Mouse (Mus musculus): ENCODE measurements at regions not wholly inside any gene's neighbourhood (a gene's known extent, or its start where the extent isn't known, plus 50 kb on each side); places are given as distances from the start of the nearest gene placed in this dataset.

DNA sequence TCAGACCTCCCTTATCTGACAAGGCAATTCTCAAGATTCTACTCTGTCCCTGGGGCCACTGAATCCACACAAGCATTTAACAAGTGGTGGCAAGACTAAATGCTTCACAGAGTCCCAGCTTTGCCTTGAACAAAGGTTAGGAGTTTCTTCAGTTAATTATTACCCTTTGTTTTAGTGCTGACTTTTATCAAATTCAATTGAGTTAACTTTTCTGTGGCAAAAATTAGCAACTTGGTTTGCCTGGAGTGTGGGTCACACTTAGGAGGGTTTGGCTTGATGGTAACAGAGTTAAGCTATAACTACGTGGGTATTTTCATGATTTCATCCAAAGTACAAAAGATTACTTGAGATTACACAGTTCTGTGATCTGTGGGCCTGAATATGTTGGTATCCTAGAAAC lies 104.7 kb upstream of the Abcb5 start:
- Histone ChIP-seq H3K36me3 (no peaks in the 10 kb centered on the region), H3K9me3 (no peaks in the 10 kb centered on the region), H3K27ac (no peak overlapping the region), H3K4me3 (replicated peaks) (no peak overlapping the region), H3K27me3 (no peaks in the 10 kb centered on the region), H3K4me2 (no peak overlapping the region), H3K9ac (replicated peaks) (no peak overlapping the region), H3K4me1 (replicated peaks) (no peaks in the 10 kb centered on the region)
- ATAC-seq (ENCODE audit: insufficient number of reproducible peaks, insufficient read depth, low FRiP score, low TSS enrichment, low read depth): no peak
- 83% methylated on average over 1 of the region's 1 CpGs for WGBS

DNA sequence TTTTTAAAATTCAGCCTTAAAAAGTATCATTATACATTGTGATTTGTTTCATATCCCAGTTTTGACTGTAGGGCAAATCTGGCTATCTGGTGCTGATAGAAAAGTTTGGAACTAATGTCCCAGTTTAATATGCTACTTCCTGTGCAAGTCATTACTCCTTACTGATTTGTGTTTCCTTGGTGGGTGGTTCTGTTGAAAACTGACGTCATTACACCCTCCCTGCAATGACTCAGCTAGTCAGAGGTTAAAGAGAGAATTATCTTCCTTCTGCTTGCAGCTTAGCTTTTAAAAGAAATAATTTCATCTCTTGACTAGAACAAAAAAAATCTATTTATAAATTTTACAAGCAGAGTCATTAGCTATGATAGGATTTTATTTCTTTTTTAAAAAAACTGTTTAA lies 104.2 kb upstream of the Abcb5 start:
- no peak overlapping the region for H3K9ac ChIP-seq (replicated peaks)
- WGBS: 11% methylated on average over 1 of the region's 1 CpGs
- ATAC-seq (ENCODE audit: insufficient number of reproducible peaks, insufficient read depth, low FRiP score, low TSS enrichment, low read depth): no peak

GRCm38 (mm10) chr12:119069747-119070146 lies 103.5 kb upstream of the Abcb5 start:
- H3K4me3 ChIP-seq (replicated peaks): no peak overlapping the region
- H3K9ac ChIP-seq (replicated peaks): no peak overlapping the region
- 67% methylated on average over 3 of the region's 3 CpGs for WGBS
- no peaks in the 10 kb centered on the region for H3K27me3 ChIP-seq
- H3K4me2 ChIP-seq: no peak overlapping the region
- no peaks in the 10 kb centered on the region for H3K4me1 ChIP-seq (replicated peaks)
- no peaks in the 10 kb centered on the region for H3K36me3 ChIP-seq
- H3K9me3 ChIP-seq: no peaks in the 10 kb centered on the region
- no peak for ATAC-seq (ENCODE audit: insufficient number of reproducible peaks, insufficient read depth, low FRiP score, low TSS enrichment, low read depth)
- no peak overlapping the region for H3K27ac ChIP-seq

More for the DNA sequence above, 104.2 kb upstream of the Abcb5 start:
- no peaks in the 10 kb centered on the region for H3K9me3 ChIP-seq
- H3K27ac ChIP-seq: no peak overlapping the region
- no peaks in the 10 kb centered on the region for H3K27me3 ChIP-seq
- H3K4me3 ChIP-seq (replicated peaks): no peak overlapping the region
- H3K4me2 ChIP-seq: no peak overlapping the region
- H3K36me3 ChIP-seq: no peaks in the 10 kb centered on the region
- H3K4me1 ChIP-seq (replicated peaks): no peaks in the 10 kb centered on the region

- Histone ChIP-seq H3K27ac (no peak overlapping the region), H3K27me3 (no peaks in the 10 kb centered on the region), H3K4me2 (no peak overlapping the region), H3K9ac (replicated peaks) (no peak overlapping the region), H3K4me1 (replicated peaks) (no peaks in the 10 kb centered on the region), H3K9me3 (no peaks in the 10 kb centered on the region), H3K36me3 (no peaks in the 10 kb centered on the region), H3K4me3 (replicated peaks) (no peak overlapping the region)
- 92% methylated on average over 2 of the region's 2 CpGs for WGBS
- no peak for ATAC-seq (ENCODE audit: insufficient number of reproducible peaks, insufficient read depth, low FRiP score, low TSS enrichment, low read depth)
These were observed 101.9 kb upstream of the Abcb5 start for GRCm38 (mm10) chr12:119068079-119068478.

DNA sequence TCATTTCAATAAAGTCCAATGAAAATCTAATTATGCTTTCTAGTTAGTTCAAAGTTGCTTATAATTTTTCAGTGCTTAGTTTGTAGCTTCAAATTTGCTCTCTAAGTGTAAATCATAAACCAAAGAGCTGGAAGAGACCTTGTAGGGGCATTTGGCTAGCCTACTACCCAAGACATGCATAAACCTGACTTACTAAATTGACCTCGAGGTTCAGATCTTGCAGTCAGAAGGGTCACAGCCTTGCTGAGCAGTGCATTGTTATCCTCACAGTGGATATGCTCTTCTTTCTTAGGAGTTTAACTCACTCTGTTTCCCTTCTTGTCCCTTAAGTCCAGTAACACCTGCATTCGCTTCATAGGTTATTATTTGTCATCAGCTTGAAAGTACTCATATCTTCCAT lies 96.7 kb upstream of the Abcb5 start:
- H3K4me3 ChIP-seq (replicated peaks): no peak overlapping the region
- no peaks in the 10 kb centered on the region for H3K4me1 ChIP-seq (replicated peaks)
- H3K4me2 ChIP-seq: no peak overlapping the region
- no peak overlapping the region for H3K27ac ChIP-seq
- no peak for ATAC-seq (ENCODE audit: insufficient number of reproducible peaks, insufficient read depth, low FRiP score, low TSS enrichment, low read depth)
- WGBS: 71% methylated on average over 2 of the region's 2 CpGs
- no peak overlapping the region for H3K9ac ChIP-seq (replicated peaks)
- H3K27me3 ChIP-seq: no peaks in the 10 kb centered on the region
- H3K9me3 ChIP-seq: no peaks in the 10 kb centered on the region
- no peaks in the 10 kb centered on the region for H3K36me3 ChIP-seq

GRCm38 (mm10) chr12:119062490-119062889 lies 96.3 kb upstream of the Abcb5 start:
- Histone ChIP-seq H3K4me3 (replicated peaks) (no peak overlapping the region), H3K27me3 (no peaks in the 10 kb centered on the region), H3K9ac (replicated peaks) (no peak overlapping the region), H3K36me3 (no peaks in the 10 kb centered on the region), H3K4me1 (replicated peaks) (no peaks in the 10 kb centered on the region), H3K4me2 (no peak overlapping the region), H3K27ac (no peak overlapping the region), H3K9me3 (no peaks in the 10 kb centered on the region)
- ATAC-seq (ENCODE audit: insufficient number of reproducible peaks, insufficient read depth, low FRiP score, low TSS enrichment, low read depth): no peak

GRCm38 (mm10) chr12:119054560-119054959 lies 88.3 kb upstream of the Abcb5 start:
- 41% methylated on average over 3 of the region's 3 CpGs for WGBS
- Histone ChIP-seq H3K27me3 (no peaks in the 10 kb centered on the region), H3K9me3 (no peaks in the 10 kb centered on the region), H3K4me1 (replicated peaks) (no peaks in the 10 kb centered on the region), H3K36me3 (no peaks in the 10 kb centered on the region), H3K4me3 (replicated peaks) (no peak overlapping the region), H3K4me2 (no peak overlapping the region), H3K27ac (no peak overlapping the region), H3K9ac (replicated peaks) (no peak overlapping the region)
- ATAC-seq (ENCODE audit: insufficient number of reproducible peaks, insufficient read depth, low FRiP score, low TSS enrichment, low read depth): no peak

- no peak overlapping the region for H3K4me2 ChIP-seq
- H3K9ac ChIP-seq (replicated peaks): no peak overlapping the region
- H3K9me3 ChIP-seq: no peaks in the 10 kb centered on the region
- no peak overlapping the region for H3K27ac ChIP-seq
- no peaks in the 10 kb centered on the region for H3K27me3 ChIP-seq
- no peak overlapping the region for H3K4me3 ChIP-seq (replicated peaks)
- WGBS: 66% methylated on average over 2 of the region's 2 CpGs
- no peaks in the 10 kb centered on the region for H3K4me1 ChIP-seq (replicated peaks)
- no peak for ATAC-seq (ENCODE audit: insufficient number of reproducible peaks, insufficient read depth, low FRiP score, low TSS enrichment, low read depth)
- no peaks in the 10 kb centered on the region for H3K36me3 ChIP-seq
These were observed 85.6 kb upstream of the Abcb5 start for GRCm38 (mm10) chr12:119051692-119052379.

DNA sequence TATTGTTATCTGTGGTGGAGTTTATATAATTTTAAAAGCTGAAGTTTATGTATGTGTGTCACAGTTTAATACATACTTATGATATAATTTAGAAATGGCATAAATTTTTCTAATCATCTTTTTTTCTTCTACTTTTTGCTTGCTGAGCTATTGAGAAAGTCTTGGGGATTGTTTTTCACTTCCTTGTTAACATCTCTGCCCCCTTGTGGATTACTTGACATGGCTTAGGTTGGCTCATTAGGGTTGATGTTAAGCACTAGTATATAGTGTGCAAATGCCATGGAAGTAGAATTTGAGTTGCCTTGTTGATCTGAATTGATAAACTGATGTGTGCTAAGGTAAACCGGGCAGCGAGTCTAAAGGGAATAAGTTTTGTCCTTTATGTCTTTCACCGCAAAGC lies 72.1 kb upstream of the Abcb5 start:
- H3K4me1 ChIP-seq (replicated peaks): no peaks in the 10 kb centered on the region
- no peaks in the 10 kb centered on the region for H3K9me3 ChIP-seq
- no peak overlapping the region for H3K9ac ChIP-seq (replicated peaks)
- H3K4me2 ChIP-seq: no peak overlapping the region
- no peaks in the 10 kb centered on the region for H3K27me3 ChIP-seq
- H3K4me3 ChIP-seq (replicated peaks): no peak overlapping the region
- no peak for ATAC-seq (ENCODE audit: insufficient number of reproducible peaks, insufficient read depth, low FRiP score, low TSS enrichment, low read depth)
- no peaks in the 10 kb centered on the region for H3K36me3 ChIP-seq
- WGBS: 94% methylated on average over 3 of the region's 3 CpGs
- no peak overlapping the region for H3K27ac ChIP-seq

DNA sequence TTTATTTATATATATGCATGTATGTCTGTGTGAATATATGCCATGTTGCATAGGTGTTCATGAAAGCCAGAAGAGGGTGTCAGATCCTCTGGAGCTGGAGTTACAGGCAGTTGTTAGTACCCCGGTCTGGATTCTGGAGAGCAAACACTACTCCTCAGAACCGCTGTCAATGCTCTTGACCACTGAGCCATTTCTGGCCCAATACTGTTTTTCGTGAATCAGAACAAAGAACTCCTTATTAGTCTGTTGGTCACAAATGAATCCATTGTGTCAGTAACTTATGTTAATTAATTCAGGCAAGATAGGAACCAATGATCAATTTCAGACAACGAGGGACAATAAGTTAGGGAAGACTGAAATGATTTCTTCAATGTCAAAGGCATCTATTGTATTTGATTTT lies 68.6 kb upstream of the Abcb5 start:
- H3K27ac ChIP-seq: no peak overlapping the region
- H3K4me2 ChIP-seq: no peak overlapping the region
- no peak overlapping the region for H3K9ac ChIP-seq (replicated peaks)
- ATAC-seq (ENCODE audit: insufficient number of reproducible peaks, insufficient read depth, low FRiP score, low TSS enrichment, low read depth): no peak
- H3K9me3 ChIP-seq: no peaks in the 10 kb centered on the region
- WGBS: 90% methylated on average over 4 of the region's 4 CpGs
- no peaks in the 10 kb centered on the region for H3K4me1 ChIP-seq (replicated peaks)
- H3K4me3 ChIP-seq (replicated peaks): no peak overlapping the region
- no peaks in the 10 kb centered on the region for H3K27me3 ChIP-seq
- H3K36me3 ChIP-seq: no peaks in the 10 kb centered on the region

DNA sequence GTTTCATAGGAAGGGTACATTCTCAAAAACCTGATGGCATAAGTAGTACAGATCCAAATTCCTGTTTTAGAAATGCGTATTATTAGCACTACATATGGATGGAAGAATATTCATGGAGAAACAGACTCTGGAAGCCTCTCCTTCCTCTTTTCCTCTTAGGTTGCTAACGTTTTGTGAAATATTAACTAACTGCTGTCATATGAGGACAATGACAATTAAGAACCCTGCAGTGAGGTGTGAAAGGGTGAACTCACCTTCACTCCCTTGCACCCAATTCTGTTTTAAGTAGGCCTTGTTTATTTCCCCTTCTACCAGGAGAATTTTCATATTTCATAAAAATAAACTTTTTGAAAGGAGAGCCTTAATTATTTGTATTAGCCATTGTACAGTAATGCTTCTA lies 62.5 kb upstream of the Abcb5 start:
- no peak overlapping the region for H3K4me3 ChIP-seq (replicated peaks)
- no peaks in the 10 kb centered on the region for H3K27me3 ChIP-seq
- no peak overlapping the region for H3K9ac ChIP-seq (replicated peaks)
- ATAC-seq (ENCODE audit: insufficient number of reproducible peaks, insufficient read depth, low FRiP score, low TSS enrichment, low read depth): no peak
- peaks cover 5% of the 10 kb centered on the region; the same call in 1 of the 2 replicates for H3K4me1 ChIP-seq (replicated peaks)
- H3K36me3 ChIP-seq: no peaks in the 10 kb centered on the region
- WGBS: 81% methylated on average over 2 of the region's 2 CpGs
- H3K27ac ChIP-seq: no peak overlapping the region
- no peak overlapping the region for H3K4me2 ChIP-seq
- no peaks in the 10 kb centered on the region for H3K9me3 ChIP-seq

DNA sequence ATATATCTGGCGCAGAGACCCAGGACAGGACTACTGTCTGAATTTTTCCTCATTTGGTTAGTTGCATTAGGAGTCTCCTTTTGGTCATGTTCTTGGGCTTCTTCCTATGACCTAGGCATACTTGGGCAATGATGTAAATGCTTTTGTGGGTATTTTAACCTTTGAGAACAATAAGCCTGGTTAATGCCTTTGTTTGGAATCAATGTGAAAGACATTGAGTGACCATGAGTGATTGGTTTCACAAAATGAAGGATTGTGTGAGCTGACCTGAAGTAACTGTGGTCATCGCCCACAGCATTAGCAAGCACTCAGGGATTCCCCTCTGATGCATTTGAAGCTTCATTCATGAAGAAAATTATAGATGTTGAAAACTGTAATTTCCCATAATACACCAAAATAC lies 61.9 kb upstream of the Abcb5 start:
- no peak for ATAC-seq (ENCODE audit: insufficient number of reproducible peaks, insufficient read depth, low FRiP score, low TSS enrichment, low read depth)
- no peaks in the 10 kb centered on the region for H3K27me3 ChIP-seq
- no peak overlapping the region for H3K4me2 ChIP-seq
- no peak overlapping the region for H3K9ac ChIP-seq (replicated peaks)
- no peak overlapping the region for H3K27ac ChIP-seq
- no peaks in the 10 kb centered on the region for H3K36me3 ChIP-seq
- H3K4me3 ChIP-seq (replicated peaks): no peak overlapping the region
- 88% methylated on average over 2 of the region's 2 CpGs for WGBS
- no peaks in the 10 kb centered on the region for H3K9me3 ChIP-seq
- peaks cover 5% of the 10 kb centered on the region; the same call in 1 of the 2 replicates for H3K4me1 ChIP-seq (replicated peaks)
